Mouse (Mus musculus) G1E (cell line): ENCODE measurements around the gene Gpatch2.

Experiments
- CTCF ChIP-seq: IDR thresholded peaks from 2 replicates; pipeline ENCODE4 v1.5.1; 2012; ENCODE audit warnings: low read depth, low read length, inconsistent platforms, mixed read lengths
- GATA1 ChIP-seq: IDR thresholded peaks from 2 replicates; pipeline ENCODE4 v1.6.1; 2012; ENCODE audit warnings: borderline replicate concordance, low read length, inconsistent platforms, mixed read lengths
- POLR2AphosphoS5 ChIP-seq: IDR thresholded peaks from 2 replicates; pipeline ENCODE4 v1.6.1; 2012; ENCODE audit warnings: low read depth, low read length, inconsistent platforms; ENCODE audit not compliant: insufficient replicate concordance
- TAL1 ChIP-seq: conservative IDR thresholded peaks from 2 replicates; pipeline ENCODE4 v1.6.1; 2012; ENCODE audit warnings: low read depth, low read length, inconsistent platforms, mixed read lengths

DNA sequence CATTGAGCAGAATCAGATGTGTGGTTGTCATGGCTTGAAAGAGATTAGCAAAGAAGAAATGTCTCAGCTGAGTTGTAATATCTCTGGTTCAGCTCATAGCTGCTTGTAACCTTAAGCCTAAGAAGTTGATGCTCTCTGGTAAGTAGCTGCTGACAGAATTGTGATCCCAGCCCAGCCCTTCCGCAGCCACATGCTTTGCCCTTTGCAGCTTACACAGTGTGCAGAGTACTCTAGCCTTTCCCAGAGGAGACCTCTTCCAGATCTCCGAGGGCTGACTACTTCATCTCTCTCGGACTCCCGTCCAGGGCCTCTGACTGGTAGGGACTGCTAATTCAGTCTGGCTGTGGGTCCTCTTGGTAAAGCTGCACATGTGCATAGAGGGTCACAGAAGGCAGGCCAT, 92.0 kb downstream of the Gpatch2 start:
- TF ChIP-seq CTCF (no peak), POLR2AphosphoS5 (no peak), TAL1 (no peak), GATA1 (no peak)
